Mouse (Mus musculus): ENCODE data around the gene Rmnd5b. TPM values are rescaled to one million over a fixed set of nuclear protein-coding genes. Genes with fewer than 3 reads are reported as not detected.
"Not testable (repeated sequence)": the region's sequence is repeated elsewhere in the genome, so short reads cannot be mapped to it uniquely, and the experiment has no call there.

Rmnd5b gene
- total RNA-seq, 2 experiments from 2014 or later, result 33.2 to 34.6 TPM

DNA sequence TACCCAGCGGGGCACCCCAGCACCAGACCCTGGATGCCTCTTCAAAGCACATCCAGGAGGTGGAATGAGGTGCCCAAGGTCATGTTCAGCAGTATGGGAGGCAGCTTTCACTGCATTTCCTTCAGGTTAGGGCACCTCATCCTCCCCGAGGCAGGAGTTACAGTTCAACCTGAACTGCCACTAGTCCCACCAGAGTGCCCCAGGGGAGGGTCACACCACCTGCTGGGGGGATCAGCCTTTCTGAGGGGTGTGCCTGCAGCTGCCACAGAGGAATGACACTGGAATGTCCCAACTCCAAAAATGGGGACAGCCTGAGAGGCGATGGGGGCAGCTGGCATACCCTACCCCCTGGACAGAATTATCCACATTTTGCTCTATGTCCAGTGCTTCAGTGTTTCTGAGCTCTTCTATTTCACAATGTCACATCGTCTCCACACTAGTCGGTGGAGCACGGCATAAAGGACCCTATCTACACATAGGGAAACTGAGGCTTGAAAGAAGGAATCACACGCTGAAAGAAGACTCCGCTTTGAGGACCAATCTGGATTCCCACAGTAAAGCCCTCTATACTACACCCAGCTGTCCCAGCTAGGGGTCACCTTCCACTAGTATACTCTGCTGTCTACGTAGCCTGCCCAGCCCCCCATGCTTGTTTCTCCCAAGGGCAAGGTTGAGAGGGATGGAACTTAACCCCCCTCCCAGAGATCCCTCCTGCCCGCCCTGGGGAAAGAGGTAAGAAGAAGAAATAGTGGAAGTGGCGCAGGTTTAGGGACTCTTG, 13.6 kb upstream of the Rmnd5b start:
- no peak for DNase-seq

DNA sequence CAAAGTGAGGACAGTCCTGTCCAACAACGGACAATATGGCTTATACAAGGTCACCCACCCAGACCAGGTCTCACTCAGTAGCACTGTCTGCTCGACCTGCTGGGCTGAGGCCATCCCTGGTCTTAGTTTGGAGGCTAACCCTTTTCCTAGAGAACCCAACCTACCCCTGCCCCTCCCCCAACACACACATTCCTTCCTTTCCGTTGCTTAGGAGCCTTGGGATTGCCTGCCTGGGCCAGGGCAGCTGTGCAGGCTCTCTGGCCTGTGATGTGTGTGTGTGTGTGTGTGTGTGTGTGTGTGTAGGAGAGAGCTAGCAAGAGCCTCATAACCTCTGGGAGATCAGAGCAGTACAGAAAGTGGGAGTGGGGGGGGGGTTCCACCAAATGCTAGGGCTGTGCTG, 12.9 kb upstream of the Rmnd5b start:
- DNase-seq, result peak; percentile 37

DNA sequence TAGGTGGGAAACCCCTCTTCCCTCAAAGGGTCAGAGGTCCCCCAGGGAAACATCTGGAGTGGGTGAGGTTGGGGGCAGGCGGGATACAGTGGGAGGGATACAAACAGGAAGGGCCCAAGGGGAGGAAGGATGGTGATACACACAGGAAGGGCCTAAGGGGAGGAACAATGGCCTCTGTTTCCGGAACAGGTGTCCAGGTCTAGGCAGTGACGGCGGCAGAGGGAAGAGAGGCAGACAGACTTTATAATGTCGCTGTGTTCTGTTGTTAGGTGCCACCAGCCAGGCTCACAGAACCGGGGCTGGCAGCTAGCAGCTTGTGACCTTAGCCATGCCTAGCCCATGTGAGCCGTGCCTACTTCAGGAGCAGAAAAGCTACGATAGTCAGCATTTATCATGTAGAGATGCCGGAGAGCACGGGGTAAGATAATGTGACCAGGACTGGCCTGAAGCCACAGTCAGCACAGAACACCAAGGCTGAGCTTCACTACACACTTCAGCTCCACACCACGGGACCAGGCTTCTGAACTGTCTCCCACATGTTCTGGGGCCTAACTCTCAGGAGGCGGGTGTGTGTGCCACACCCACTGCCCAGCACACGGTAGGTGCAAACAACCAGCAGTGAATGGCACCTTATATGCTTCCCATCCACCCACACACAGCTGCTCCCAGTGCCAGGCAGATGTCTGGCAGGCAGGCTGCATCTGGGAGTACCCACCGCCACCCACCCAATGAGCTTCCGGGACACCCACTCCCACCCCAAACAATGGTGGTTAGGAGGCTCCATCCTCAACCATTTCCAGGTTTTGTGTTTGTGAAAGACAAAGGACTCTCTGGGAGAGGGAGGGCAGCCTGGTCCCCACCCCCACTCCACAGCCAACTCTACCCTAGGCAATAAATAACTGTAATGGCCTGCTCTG, 11.3 kb upstream of the Rmnd5b start:
- DNase-seq, result peak; percentile 45

DNA sequence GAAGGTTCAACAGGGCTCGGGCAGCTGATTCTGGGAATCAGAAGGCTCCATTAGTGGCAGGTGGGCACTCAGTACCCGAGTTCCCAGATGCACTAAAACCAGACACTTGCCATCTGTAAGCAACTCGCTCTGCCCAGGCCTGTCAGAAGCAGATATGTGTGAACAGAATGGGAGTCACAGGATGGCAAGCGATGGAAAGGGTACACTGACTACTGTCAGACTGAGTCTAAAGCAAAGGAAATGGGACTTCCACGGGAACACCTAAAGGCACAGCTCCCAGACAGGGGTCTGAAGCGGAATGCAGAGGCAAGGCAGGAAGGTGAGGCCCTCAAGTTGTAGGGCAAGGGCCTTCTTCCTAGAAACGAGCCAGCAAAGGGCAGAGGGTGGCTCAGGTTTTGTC, 10.5 kb upstream of the Rmnd5b start:
- no peak for DNase-seq

DNA sequence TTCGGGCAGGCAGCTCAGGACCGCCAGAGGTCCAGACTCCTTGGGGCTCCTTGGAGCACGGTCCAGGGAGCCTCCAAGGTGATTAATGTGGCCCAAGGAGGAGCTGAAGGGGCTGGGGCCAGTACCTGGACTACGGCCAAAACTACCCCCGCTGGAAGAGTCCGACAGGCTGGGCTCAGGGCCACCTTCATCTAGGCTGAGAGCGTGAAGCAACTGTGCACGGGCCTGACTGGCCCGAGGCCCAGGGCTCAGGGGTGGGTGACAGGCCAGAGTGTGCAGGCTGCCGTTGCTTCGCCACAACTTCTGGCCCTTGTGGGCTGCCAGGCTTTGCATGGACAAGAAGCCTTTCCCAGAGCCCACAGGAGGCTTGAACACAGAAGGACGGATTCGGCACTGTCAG, 9.6 kb upstream of the Rmnd5b start:
- peak; percentile 65 for DNase-seq

DNA sequence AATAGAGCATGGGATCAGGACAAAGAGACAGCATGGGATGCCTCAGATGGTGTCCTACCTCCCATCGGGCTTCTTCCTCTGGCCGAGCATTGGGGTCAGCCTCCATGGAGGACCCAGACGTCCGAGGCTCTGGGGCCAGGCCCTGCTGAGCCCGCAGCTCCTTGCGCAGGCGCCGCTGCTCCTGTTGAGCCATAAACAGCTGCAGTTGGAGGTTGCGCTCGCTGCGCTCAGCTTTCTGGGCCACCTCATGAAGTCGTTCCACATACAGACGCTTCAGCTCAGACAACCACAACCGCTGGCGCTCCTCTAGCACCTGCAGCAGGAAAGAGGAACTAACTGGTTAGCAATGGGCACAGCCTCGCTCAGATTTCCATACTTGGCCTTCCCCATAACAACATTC, 8.5 kb upstream of the Rmnd5b start:
- no peak for DNase-seq

DNA sequence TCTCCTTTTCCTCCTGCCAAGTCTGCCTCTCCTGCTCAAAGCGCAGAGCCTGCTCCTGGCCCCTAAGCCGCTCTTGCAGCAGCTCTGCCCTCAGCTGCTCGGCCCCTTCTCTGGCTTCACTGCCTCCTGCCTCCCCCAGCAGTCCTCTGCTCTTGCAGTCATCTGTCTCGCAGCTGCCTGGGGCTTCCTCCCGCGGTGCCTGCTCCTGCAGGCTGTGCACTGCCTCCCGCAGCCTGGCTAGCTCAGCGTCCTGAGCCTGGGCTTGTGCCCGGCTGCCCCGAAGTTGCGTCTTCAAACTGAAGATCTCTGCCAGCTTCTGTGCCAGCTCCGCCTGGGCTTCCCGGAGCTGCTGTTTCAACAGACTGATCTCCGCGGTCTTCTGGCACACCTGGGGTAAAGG, 8.1 kb upstream of the Rmnd5b start:
- peak; percentile 56 for DNase-seq

DNA sequence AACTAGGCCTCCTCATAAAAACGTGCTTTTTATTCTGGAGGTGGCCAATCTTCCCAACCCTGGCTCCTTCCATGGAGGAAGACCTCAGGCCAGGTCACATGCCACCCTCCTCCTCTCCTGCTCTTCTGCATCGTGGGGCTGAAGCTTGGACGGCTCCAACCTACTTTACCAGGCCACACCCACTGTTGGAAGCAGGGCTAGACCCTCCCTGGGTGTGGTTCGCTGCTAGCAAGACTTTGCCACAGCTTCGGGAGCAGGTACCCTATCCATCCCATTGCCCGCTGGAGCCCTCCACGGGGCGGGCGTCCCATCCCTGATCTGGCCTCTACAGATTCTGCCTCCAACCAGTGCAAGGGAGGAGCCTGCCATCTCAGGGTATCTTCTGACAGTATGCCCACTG, 7.5 kb upstream of the Rmnd5b start:
- no peak for DNase-seq

DNA sequence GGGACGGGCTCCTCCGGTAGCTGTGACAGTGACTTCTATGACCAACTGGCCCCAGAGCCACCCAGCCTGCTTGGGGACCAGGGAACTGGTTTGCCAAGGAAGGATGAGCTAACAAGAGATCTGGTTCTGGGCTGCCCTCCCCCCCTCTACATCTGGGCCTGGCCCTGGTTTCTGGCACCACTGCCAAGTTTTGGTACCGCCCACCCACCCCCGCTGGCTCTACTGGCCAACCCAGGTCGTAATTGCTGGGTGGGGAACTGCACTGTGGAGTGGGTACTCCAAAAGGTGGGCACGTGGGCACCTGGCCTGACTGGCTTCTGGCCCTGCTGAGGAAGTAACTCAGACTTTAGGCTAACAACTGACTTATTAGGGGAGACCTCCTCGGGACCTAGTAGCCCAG, 5.1 kb upstream of the Rmnd5b start:
- peak; percentile 30 for DNase-seq

DNA sequence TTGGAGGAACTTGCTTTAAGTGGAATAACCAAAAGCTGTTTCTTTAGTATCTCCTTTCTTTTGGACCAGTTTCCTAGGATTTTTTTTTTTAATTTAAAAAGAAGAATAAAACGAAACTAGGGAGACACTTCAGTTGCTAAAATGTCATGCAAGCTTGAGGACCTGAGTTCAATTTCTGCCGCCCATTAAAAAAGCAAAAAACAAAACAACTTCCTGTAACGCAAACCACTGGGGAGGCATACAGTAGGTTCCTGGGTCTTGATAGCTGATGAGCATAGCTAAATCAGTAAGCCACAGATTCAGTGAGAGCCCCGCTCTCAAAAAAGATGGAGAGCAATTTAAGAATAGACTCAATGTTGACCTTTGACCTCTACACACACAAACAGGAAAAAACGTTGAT, 2.8 kb upstream of the Rmnd5b start:
- no peak for DNase-seq

DNA sequence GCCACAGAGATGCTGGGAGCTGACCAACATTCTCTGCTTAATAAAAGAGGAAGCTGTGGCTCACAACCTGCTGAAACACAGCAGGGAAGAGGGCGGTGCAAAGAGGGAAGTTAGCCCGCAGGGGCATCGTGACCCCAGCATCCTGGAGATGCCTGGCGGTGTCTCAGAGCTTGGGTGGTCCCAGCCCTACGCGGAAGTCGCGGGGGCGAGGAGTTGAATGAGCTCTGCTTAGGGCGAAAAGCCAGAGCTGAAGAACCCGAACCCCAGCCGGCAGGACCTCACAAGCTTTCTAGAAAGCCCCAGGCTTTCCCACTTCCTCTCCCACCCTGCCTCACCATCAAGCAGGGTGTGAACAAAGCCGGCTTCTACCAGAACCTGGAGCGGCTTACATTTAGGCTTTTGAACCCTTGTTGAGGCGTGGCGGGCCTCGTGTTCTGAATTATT, 2.3 kb upstream of the Rmnd5b start:
- DNase-seq, result peak; percentile 46

DNA sequence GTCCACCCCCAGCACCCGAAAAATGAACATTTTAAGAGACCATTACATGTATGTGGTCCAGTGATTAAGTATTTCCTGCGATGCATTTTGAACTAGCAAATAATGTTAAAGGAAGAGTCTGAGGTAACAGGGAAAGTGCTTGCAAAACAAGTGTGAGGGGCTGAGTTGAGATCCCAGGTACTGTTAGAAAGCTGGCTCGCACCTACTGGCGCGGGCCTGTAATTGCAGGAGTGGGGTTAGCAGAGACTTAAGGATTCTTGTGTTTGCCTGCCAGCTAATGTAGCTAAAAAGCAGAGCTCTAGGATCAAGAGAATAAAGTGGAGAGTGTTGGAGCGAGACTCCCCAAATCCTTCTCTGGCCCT, 608 bp upstream of the Rmnd5b start:
- peak; percentile 68 for DNase-seq

DNA sequence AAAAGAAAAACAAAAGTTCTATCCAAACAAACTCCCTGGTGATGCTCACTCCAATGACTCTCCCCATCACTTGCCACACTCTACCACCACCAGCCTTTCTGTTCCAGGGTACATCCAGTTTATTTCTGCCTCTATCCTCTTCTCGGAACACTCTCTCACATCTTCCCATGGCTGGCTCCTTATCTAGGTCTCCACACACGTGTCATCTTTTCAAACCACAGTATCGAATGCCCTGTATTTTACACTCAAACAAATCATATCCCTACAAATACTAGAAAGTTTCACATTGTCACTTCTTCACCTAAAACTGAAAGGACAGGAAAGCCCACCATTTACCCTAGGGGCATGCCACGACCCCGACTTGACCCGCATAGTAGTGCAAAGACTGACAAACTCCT, 570 bp downstream of the Rmnd5b start:
- DNase-seq, result no peak

DNA sequence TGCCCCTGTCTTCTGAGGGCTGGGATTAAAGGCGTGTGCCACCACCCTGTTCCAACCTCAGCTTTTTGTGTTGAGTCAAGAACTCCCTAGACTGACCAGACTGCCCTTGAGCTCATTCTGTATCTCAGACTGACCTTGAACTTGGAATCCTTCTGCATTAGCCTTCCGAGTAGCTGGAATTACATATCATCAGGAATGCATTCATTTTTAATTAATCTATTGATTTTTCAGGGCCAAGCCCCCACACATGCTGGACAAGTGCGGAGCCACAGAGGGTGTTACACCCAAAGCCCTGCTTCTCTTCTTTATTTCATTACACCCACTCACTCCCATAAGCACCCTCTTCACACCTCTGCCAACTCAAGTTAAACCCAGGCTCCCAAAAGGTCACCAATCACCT, 2.0 kb downstream of the Rmnd5b start:
- DNase-seq, result no peak

DNA sequence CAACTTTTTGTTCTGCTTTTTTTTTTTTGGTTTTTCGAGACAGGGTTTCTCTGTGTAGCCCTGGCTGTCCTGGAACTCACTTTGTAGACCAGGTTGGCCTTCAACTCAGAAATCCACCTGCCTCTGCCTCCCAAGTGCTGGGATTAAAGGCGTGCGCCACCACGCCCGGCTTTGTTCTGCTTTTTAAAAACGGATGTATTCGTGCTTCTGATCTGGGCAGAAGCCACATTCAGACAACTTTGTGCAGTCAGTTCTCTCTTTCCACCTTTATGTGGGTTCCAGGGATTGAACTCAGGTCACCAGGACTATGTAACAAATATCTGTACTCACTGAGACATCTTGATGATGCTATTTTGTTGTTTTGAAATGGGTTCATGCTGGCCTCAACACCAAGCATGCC, 2.5 kb downstream of the Rmnd5b start:
- not testable (repeated sequence) for DNase-seq

DNA sequence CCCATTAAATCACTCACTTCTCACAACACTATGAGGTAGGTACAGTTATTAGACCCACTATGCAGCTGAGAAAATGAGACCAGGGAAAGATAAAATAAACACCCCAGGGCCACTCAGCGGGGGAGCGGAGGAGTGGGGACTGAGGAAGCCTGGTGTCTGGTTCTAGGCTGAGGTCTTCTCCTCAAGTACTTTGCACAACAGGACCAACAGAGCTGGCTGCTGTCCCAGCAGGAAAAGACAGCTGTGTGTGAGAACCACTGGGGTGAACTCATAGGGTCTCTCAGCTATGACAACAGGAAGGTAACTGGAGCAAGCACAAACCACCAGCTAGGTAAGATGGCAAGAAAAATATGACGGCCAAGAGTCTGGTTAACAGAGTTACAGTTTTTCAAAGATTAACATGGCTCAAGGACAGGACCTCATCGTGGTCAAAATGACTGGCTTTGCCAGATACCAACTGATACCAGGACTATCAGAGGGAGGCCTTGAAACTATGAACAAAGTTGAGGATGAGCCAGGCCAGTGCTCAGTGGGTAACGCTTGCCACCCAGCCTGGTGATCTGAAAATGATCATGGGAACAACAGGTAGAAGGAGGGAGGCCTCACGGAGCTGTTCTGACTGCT, 3.5 kb downstream of the Rmnd5b start:
- DNase-seq, result peak; percentile 26

DNA sequence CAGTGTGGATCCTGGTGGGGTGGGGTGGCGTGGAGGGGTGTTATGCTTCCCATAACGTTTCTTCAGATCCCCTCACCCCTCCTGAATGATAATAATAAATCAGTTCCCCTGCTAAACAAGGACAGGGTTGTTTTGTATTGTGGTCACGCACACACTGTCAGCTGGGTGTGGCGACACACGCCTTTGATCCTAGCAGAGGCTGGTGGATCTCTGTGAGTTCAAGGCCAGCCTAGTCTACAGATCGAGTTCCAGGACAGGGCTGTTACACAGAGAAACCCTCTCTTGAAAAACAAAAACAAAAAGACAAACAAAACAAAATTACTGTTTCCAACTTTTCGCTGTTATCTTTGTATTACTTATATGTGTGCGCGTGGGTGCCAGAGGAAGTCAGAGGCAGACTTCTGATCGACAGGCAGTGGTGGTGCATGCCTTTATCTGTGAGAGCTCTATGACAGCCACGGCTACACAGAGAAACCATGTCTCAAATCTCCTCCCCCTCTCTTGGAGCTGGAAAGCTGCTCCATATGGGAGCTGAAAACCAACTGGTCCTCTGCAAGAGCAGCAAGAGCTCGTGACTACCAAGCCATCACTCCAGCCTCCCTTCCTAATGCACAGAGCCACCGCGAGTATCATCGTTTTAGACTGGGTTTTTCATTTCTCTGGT, 5.9 kb downstream of the Rmnd5b start:
- DNase-seq, result no peak

DNA sequence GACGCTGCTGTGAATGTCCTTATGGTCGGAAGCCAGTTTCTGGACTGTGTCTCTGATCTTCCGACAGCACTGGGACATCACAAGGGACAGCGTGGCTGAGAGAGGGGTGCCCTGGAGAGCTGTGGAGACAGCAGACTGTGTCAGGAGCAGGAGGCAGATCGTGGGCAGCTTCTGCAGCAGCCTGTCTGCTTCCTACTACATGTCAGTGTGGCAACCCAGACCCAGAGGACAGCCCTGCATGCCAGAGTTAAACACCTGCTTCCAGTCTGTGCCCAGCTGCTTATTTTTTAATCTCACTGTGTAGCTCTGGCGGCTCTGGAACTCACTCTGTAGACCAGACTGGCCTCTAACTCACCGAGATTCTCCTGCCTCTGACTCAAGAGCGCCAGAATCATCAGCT, 7.8 kb downstream of the Rmnd5b start:
- DNase-seq, result no peak

DNA sequence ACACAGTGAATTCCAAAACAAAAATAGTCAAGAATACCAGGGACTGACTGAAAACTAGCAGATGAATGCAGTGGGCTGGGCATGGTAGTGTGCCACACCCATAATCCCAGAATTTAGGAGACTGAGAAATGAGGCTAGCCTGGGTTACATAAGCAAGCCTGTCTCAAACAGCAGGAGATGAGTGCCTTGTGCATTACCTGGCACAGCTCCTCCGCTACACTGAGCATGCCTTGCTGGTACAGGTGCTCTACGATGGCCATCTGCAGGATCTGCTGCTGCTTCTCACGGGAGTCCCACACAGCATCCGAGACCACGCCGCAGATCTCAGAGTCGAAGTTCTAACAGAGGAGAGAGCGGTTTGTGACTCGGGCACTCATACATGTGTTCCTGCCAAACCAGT, 8.3 kb downstream of the Rmnd5b start:
- DNase-seq, result no peak

DNA sequence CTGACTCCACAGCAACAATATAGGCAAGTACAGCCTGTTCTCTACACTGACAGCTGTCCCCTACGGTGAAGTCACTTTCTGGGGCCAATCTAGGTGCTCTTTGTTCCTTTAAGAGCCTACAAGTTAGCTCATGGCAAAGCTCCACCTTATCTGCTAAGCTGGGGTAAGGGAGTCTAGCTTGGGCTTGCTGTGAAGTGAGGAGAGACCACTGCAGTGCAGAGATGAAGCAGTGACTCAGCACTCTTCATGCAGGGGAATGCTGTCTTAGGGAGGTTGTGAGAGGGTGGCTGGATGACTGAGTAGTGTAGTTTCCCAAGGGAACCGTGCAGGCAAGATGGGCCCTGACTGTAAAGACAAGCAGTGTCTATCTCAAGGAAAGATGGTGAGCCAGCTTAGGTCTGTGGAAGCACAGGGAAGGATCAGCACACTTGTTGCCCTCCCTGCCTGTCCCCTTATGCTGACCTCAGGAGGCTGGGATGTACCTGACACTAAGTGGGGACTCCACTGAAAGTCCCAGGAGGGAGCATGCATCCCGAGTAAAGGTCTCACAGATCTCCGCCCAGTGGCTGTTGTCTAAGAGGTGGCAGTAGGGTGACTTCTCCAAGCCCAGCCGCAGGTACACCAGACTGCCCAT, 10.4 kb downstream of the Rmnd5b start:
- DNase-seq, result no peak

DNA sequence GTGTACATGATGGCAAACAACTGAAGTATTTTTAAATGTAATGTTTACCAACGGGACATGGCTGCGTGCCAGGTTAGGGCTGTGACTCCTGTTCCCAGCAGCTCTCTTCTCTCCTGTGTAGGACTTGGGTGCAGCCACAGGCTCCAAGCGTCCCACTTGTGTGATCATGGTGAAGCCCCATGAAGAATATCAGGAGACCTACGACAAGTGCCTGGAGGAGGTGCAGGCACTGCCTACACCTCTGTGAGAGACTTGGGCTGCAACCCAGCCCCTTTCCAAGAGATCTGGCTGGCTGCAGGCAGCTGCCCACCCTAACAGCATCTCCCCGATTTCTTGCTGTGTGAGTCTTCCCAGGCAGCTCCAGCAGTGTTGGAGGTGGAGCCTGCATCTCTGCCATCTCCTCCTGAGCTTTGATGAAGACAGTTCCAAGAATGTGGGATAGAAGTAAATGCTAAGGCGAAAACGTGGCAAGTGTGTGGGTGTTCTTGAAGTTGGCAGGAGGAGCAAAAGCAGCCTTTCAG, 12.7 kb downstream of the Rmnd5b start:
- DNase-seq, result no peak

DNA sequence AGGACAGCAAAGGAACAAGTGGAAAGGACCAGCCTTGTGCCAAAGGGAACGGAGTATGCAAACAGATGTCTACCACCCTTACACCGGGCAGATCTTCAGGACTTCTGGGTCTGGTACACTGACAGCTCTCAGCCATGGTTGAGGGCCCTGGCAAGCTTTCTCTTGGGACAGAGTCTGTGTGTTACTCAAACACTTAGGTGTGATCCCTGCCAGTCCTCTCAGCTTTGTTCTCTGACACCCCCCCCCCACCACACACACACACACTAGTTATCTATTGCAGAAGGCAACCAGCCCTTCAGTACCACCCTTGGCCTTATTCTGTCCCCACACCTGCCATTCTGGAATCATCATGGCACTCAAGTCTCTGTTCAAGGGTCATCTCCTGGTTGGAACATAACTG, 13.9 kb downstream of the Rmnd5b start:
- no peak for DNase-seq
